Mouse (Mus musculus) testis, adult 2 months (tissue): ENCODE measurements at regions not wholly inside any gene's neighbourhood (a gene's known extent, or its start where the extent isn't known, plus 50 kb on each side); places are given as distances from the start of the nearest gene placed in this dataset.

ENCODE experiments used
- CTCF ChIP-seq: fragments of 200-500 bp; IDR thresholded peaks from 2 replicates; pipeline ENCODE4 v1.5.1; 2012; ENCODE audit warnings: low read depth, mild to moderate bottlenecking, inconsistent platforms, low read length, moderate library complexity; ENCODE audit not compliant: control insufficient read depth, insufficient read depth, insufficient replicate concordance
- POLR2A ChIP-seq: fragments of 200-500 bp; IDR thresholded peaks from 2 replicates; pipeline ENCODE4 v1.6.1; 2012; ENCODE audit warnings: low read depth, mild to moderate bottlenecking, inconsistent platforms, low read length, moderate library complexity; ENCODE audit not compliant: control insufficient read depth

DNA sequence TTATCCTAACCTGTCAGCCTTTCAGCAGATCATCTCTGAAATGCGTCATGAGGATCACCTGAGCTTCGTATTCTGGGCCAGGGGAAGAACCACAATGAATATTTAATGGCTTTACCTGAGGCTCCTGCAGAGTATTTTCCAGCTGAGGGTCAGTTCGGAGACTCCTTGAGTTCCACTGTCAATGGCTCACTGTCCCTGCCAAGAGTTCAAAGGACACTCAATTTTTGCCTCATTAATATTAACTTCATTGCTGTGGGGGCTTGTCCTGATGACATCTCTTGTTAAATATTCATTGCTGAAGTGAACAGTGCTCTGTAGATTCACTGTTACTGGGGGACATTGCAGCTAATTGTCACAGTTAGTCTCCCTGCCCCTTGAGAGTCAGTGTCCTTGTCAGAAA lies 316.2 kb upstream of the Myt1l start:
- TF ChIP-seq POLR2A: no peak
- no peak for TF ChIP-seq CTCF
